Comparison of ENCODE assay signal across 7 mouse cellular contexts in the genomic region with DNA sequence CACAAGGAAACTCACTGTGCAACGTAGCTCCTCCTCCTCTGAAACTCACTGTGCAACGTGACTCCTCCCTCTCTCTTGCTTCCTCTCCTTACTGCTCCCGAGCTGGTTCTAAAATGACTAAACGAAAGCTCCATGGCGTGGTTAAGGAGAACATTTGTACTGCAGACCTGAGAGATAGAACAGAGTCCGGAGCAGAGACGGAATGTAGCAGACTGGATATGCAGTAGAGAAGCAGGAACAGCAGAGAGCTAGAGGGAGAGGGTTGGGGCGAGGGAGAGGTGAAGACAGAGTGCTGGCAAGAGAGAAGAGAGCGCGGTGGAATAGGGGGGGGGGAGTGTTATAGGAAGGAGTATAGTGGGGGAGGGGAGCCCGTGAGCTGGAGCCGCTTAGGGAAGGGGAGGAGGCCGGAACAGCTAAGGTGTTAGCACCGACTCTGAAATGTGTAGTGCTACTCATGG.
A peak's percentile ranks its signal among the peaks of the same experiment; 100 is the strongest.
DNase-seq lines count a peak whose midpoint lies in the region; ATAC-seq and TF ChIP-seq lines count a peak whose summit lies in the region.

No protein-coding gene starts in this region.

- H3K4me3 ChIP-seq in embryonic fibroblast, embryonic 13.5 days (ENCODE audit: insufficient read depth, low read length) = peak overlapping the region; percentile 52
- H3K4me3 ChIP-seq in intestine, embryonic 15.5 days (replicated peaks) = peak overlapping the region; percentile 31
- peak overlapping the region; percentile 26 for H3K4me3 ChIP-seq in midbrain, embryonic 16.5 days (ENCODE audit: low read depth, low read length)

- no peak for TF ChIP-seq CTCF in embryonic fibroblast, embryonic 13.5 days (IDR thresholded peaks at IDR 0.05; ENCODE audit: borderline replicate concordance, insufficient read depth, low read length)

- DNase-seq in right cerebral cortex, postnatal 4 days = peak; percentile 17
- no peak for DNase-seq in right cerebral cortex, postnatal 36 days (ENCODE audit: low spot score in 2 of 2)
- DNase-seq in spleen, postnatal 36 days (ENCODE audit: low spot score in 2 of 2) = no peak
- no peak for DNase-seq in layer of hippocampus, adult 9-11 months

- H3K4me2 ChIP-seq in intestine, embryonic 15.5 days (replicated peaks) = peak overlapping the region; percentile 64
- peak overlapping the region; percentile 51 for H3K4me2 ChIP-seq in midbrain, embryonic 16.5 days (ENCODE audit: low read length)

- H3K9ac ChIP-seq in intestine, embryonic 15.5 days = peak overlapping the region; percentile 17; the same call in 1 of the 2 replicates
- peak overlapping the region; percentile 35; the same call in 1 of the 2 replicates for H3K9ac ChIP-seq in midbrain, embryonic 16.5 days (ENCODE audit: low read depth, low read length)

- WGBS in intestine, embryonic 15.5 days = 6% methylated on average over 14 of the region's 14 CpGs
- WGBS in midbrain, embryonic 16.5 days = 11% methylated on average over 12 of the region's 14 CpGs

- H3K36me3 ChIP-seq in intestine, embryonic 15.5 days = no peaks in the 10 kb centered on the region
- no peaks in the 10 kb centered on the region for H3K36me3 ChIP-seq in midbrain, embryonic 16.5 days (ENCODE audit: control insufficient read depth, insufficient read depth, low read length)

- no peaks in the 10 kb centered on the region for H3K27me3 ChIP-seq in intestine, embryonic 15.5 days (replicated peaks)
- H3K27me3 ChIP-seq in midbrain, embryonic 16.5 days (ENCODE audit: control insufficient read depth, insufficient read depth, low read depth, low read length) = no peaks in the 10 kb centered on the region

- no peak overlapping the region for H3K27ac ChIP-seq in embryonic fibroblast, embryonic 13.5 days (ENCODE audit: insufficient read depth, low read length)
- no peak overlapping the region; the same call in 1 of the 2 replicates for H3K27ac ChIP-seq in intestine, embryonic 15.5 days
- H3K27ac ChIP-seq in midbrain, embryonic 16.5 days (ENCODE audit: low read length) = no peak overlapping the region

- no peak for TF ChIP-seq POLR2A in embryonic fibroblast, embryonic 13.5 days (IDR thresholded peaks at IDR 0.05; ENCODE audit: low read depth, low read length)

- no peaks in the 10 kb centered on the region for H3K4me1 ChIP-seq in embryonic fibroblast, embryonic 13.5 days (ENCODE audit: control insufficient read depth, insufficient read depth, low read length)
- H3K4me1 ChIP-seq in intestine, embryonic 15.5 days (replicated peaks) = no peaks in the 10 kb centered on the region
- peaks cover 10% of the 10 kb centered on the region for H3K4me1 ChIP-seq in midbrain, embryonic 16.5 days (ENCODE audit: control insufficient read depth, insufficient read depth, low read length)

- peak; percentile 88 for ATAC-seq in intestine, embryonic 15.5 days
- ATAC-seq in midbrain, embryonic 16.5 days = peak; percentile 65

- H3K9me3 ChIP-seq in intestine, embryonic 15.5 days = no peaks in the 10 kb centered on the region
- no peaks in the 10 kb centered on the region for H3K9me3 ChIP-seq in midbrain, embryonic 16.5 days (replicated peaks; ENCODE audit: control insufficient read depth, low read length, poor library complexity, severe bottlenecking)
